Mouse (Mus musculus) liver, embryonic 15.5 days (tissue): ENCODE results near the gene Naa15. TPM values are rescaled to one million over a fixed set of nuclear protein-coding genes. Genes with fewer than 3 reads are reported as not detected.
"Not testable (repeated sequence)": the region's sequence is repeated elsewhere in the genome, so short reads cannot be mapped to it uniquely, and the experiment has no call there.

ENCODE experiments used
- ATAC-seq: fragments of 200-750 bp; cut with Nextera tagmentation; 2 replicates; pipeline ENCODE4 v1.8.0; 2017; ENCODE audit warnings: moderate number of reproducible peaks, mild to moderate bottlenecking, moderate library complexity; ENCODE audit not compliant: insufficient read depth
- H3K27ac ChIP-seq: fragments of 300-500 bp; sonication (generic); replicated peaks from 2 replicates; pipeline ENCODE4 v1.5.1; 2015; ENCODE audit warnings: mild to moderate bottlenecking, inconsistent platforms
- H3K27me3 ChIP-seq: fragments of 300-500 bp; sonication (generic); 2 replicates; pipeline ENCODE4 v1.6.1; 2015; ENCODE audit warnings: mild to moderate bottlenecking, inconsistent platforms
- H3K36me3 ChIP-seq: fragments of 300-500 bp; sonication (generic); replicated peaks from 2 replicates; pipeline ENCODE4 v1.6.1; 2015; ENCODE audit warnings: moderate library complexity, mild to moderate bottlenecking, inconsistent platforms
- H3K4me1 ChIP-seq: fragments of 300-500 bp; sonication (generic); replicated peaks from 2 replicates; pipeline ENCODE4 v1.6.1; 2015; ENCODE audit warnings: inconsistent platforms
- H3K4me2 ChIP-seq: fragments of 300-500 bp; sonication (generic); 2 replicates; pipeline ENCODE4 v1.6.1; 2015; ENCODE audit warnings: moderate library complexity, mild to moderate bottlenecking, inconsistent platforms
- H3K4me3 ChIP-seq: fragments of 300-500 bp; sonication (generic); replicated peaks from 2 replicates; pipeline ENCODE4 v1.5.1; 2015; ENCODE audit warnings: mild to moderate bottlenecking, inconsistent platforms
- H3K9ac ChIP-seq: fragments of 300-500 bp; sonication (generic); 2 replicates; pipeline ENCODE4 v1.6.1; 2015; ENCODE audit warnings: moderate library complexity, mild to moderate bottlenecking, inconsistent platforms
- H3K9me3 ChIP-seq: fragments of 300-500 bp; sonication (generic); replicated peaks from 2 replicates; pipeline ENCODE4 v1.6.1; 2016; ENCODE audit warnings: inconsistent platforms
- WGBS: fragments of 180-500 bp; shearing (Covaris S2); methylation state at CpG from one replicate; pipeline ENCODE4 v1.1.7; 2015; ENCODE audit warnings: mixed read lengths; ENCODE audit not compliant: insufficient replicate concordance; 5-methylcytosine and 5-hydroxymethylcytosine counted together
- polyA plus RNA-seq: library from polyadenylated mRNA; unstranded; fragments of >200 nt; fragmentation: Nextera tagmentation; extraction: Ambion mirVana; gene quantifications from 2 replicates; pipeline ENCODE4 v1.2.1, GENCODE M21; 2015

Naa15 gene
- polyA plus RNA-seq, 1 experiment from 2014 or later, result 22.3 TPM

DNA sequence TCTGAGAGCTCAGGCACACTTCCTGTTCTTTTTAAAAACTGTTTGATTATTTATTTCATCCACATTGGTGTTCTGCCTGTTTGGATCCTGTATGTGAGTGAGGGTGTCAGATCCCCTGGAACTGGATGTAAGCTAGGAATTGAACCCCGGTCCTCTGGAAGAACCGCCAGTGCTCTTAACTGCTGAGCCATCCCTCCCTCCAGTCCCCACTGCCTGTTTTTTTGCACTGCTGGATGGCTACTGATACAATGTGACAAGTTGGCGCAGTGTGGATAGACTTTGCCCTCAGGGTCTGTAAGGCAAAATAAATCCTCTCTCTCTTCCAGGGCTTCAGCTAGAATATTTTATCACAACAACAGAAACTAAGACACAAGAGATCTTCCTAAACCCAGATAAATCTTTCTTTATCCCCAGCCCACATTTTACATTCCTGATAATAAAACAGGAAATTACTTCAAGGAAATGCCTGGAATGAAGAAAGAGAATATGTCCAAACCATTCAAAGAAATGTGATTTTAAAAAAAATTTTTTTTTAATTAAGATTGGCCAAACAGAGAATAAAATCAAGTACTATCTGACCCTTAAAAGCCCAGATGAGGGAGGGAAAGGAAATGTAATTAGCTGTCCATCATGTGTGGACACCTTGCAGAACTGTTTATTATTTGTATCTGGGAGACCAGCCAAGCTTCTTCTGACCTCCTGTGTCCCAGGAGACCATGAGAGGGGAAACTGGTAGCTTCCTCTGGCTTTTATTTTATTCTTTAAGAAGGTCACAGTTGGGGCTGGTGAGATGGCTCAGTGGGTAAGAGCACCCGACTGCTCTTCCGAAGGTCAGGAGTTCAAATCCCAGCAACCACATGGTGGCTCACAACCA, 34.9 kb upstream of the Naa15 start:
- ATAC-seq, result no peak
- 67% methylated on average over 5 of the region's 5 CpGs for WGBS
- Histone ChIP-seq H3K27me3 (no peaks in the 10 kb centered on the region), H3K9ac (no peak overlapping the region), H3K4me1 (peaks cover 27% of the 10 kb centered on the region), H3K9me3 (no peaks in the 10 kb centered on the region), H3K4me3 (no peak overlapping the region), H3K27ac (no peak overlapping the region), H3K36me3 (no peaks in the 10 kb centered on the region), H3K4me2 (no peak overlapping the region)

DNA sequence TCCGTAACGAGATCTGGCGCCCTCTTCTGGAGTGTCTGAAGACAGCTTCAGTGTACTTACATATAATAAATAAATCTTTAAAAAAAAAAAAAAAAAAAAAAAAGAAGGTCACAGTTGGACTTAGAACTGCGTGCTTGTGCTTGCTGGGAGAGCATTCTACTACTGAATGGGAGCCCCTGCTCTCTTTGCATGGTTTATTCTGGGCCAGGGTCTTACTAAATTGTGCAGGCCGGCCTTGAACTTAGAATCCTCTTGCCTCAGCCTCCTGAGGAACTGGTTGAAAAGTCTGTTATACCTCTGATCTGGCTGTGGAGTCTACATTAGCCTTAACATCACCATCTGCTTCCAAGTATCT, 34.3 kb upstream of the Naa15 start:
- H3K27me3 ChIP-seq, result no peaks in the 10 kb centered on the region
- no peak overlapping the region for H3K4me2 ChIP-seq
- no peak overlapping the region for H3K27ac ChIP-seq
- no peak overlapping the region for H3K9ac ChIP-seq
- H3K9me3 ChIP-seq, result no peaks in the 10 kb centered on the region
- no peaks in the 10 kb centered on the region for H3K36me3 ChIP-seq
- no peak for ATAC-seq
- 45% methylated on average over 4 of the region's 5 CpGs for WGBS
- no peak overlapping the region for H3K4me3 ChIP-seq
- peaks cover 21% of the 10 kb centered on the region for H3K4me1 ChIP-seq

- no peaks in the 10 kb centered on the region for H3K27me3 ChIP-seq
- no peak overlapping the region for H3K4me3 ChIP-seq
- no peak overlapping the region for H3K9ac ChIP-seq
- H3K27ac ChIP-seq, result no peak overlapping the region
- 76% methylated on average over 12 of the region's 12 CpGs for WGBS
- ATAC-seq, result no peak
- no peak overlapping the region for H3K4me2 ChIP-seq
- H3K4me1 ChIP-seq, result peaks cover 22% of the 10 kb centered on the region
- no peaks in the 10 kb centered on the region for H3K9me3 ChIP-seq
- H3K36me3 ChIP-seq, result no peaks in the 10 kb centered on the region
These were observed 31.5 kb upstream of the Naa15 start for GRCm38 (mm10) chr3:51383409-51383808.

DNA sequence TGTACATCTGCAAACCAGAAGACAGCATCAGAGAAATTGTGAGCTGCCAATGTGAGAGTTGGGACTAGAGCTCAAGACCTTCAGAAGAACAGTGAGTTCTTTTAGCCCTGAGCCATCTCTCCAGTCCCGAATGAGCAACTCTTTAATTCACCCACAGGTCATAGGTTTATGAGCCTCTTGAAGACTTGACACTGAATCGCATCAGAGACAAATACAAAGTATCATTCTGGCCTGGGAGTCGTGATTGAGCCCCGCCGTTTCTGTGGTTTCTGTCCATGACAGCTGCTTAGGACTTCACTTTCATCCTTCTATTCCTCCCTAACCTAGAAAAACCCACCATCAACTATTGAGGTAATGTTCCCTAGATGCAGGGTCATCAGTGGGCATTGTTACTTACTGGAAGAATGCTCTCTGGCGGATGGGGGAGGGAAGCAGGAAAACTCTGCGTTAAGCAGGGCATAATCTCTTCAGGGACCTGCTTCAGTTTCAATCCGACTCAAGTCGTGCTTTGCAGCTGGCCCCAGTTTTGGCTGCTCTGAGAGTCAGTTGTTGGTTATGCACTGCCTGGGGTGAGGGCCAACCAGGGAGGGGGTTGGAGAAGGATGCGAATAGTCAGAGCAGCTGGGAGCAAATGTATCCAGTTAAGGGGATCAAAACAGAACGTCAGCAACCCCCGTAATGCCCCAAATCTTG, 28.4 kb upstream of the Naa15 start:
- no peak overlapping the region for H3K4me3 ChIP-seq
- no peaks in the 10 kb centered on the region for H3K36me3 ChIP-seq
- ATAC-seq, result no peak
- H3K9me3 ChIP-seq, result no peaks in the 10 kb centered on the region
- H3K27me3 ChIP-seq, result 0 out of 2 replicates have a peak, but pooled peaks cover 3% of the 10 kb centered on the region
- peaks cover 35% of the 10 kb centered on the region for H3K4me1 ChIP-seq
- WGBS, result 55% methylated on average over 12 of the region's 12 CpGs
- H3K27ac ChIP-seq, result no peak overlapping the region
- no peak overlapping the region for H3K9ac ChIP-seq
- H3K4me2 ChIP-seq, result no peak overlapping the region

DNA sequence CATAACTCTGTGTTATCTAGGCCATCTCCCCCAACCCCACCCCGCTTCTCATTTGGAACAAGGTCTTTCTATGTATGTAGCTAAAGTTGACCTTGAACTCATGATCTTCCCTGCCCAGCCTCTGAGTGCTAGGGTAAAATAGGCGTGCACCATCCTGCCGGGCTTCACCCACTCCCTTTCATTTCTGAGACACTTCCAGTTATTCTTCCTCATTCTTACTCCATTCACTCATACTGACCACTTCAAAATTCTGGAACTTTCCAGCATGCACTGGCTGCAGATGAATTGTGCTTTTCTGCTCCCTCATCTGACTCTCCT, 27.9 kb upstream of the Naa15 start:
- no peak for ATAC-seq
- Histone ChIP-seq H3K36me3 (no peaks in the 10 kb centered on the region), H3K9ac (no peak overlapping the region), H3K4me1 (peaks cover 35% of the 10 kb centered on the region), H3K4me2 (no peak overlapping the region), H3K9me3 (no peaks in the 10 kb centered on the region), H3K4me3 (no peak overlapping the region), H3K27me3 (0 out of 2 replicates have a peak, but pooled peaks cover 3% of the 10 kb centered on the region), H3K27ac (no peak overlapping the region)
- 64% methylated on average over 3 of the region's 3 CpGs for WGBS

DNA sequence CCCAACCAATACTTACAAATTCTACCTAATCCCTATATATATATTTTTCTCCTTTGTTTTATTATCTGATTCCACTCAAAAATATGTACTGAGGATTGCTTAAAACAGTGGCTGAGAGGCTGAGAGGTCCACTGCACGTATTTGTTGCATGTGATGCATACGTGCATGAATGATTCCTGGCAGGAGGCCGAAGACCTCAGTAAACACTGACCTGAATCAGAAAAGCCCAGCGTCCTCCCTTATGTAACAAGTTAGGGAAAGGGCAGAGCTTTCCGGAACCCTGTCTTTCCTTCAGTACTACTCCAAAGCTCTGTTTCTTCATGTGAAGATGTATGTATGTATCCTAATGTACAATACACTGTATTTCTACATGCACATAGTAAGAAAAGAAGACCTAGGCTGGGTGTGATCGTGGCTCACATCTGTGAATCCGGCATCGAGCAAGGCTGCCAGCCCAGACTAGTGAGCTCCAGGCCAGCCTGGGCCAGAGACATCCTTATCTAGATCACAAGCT, 27.0 kb upstream of the Naa15 start:
- peaks cover 35% of the 10 kb centered on the region for H3K4me1 ChIP-seq
- ATAC-seq, result no peak
- H3K36me3 ChIP-seq, result no peaks in the 10 kb centered on the region

GRCm38 (mm10) chr3:51388904-51389303, 26.0 kb upstream of the Naa15 start:
- Histone ChIP-seq H3K4me2 (peak overlapping the region; percentile 79), H3K36me3 (no peaks in the 10 kb centered on the region), H3K27me3 (0 out of 2 replicates have a peak, but pooled peaks cover 3% of the 10 kb centered on the region), H3K9ac (peak overlapping the region; percentile 53), H3K4me1 (peaks cover 35% of the 10 kb centered on the region), H3K27ac (peak overlapping the region; percentile 75), H3K4me3 (peak overlapping the region; percentile 49), H3K9me3 (no peaks in the 10 kb centered on the region)
- 2% methylated on average over 13 of the region's 13 CpGs for WGBS
- ATAC-seq, result peak; percentile 97

More for the DNA sequence above, 27.0 kb upstream of the Naa15 start:
- peak overlapping the region; percentile 13; the same call in 1 of the 2 replicates for H3K9ac ChIP-seq
- H3K27me3 ChIP-seq, result 0 out of 2 replicates have a peak, but pooled peaks cover 3% of the 10 kb centered on the region
- peak overlapping the region; percentile 46 for H3K4me2 ChIP-seq
- 0 out of 2 replicates have a peak overlapping the region, but pooled peaks have one; percentile 35 for H3K27ac ChIP-seq
- H3K9me3 ChIP-seq, result no peaks in the 10 kb centered on the region
- peak overlapping the region; percentile 16 for H3K4me3 ChIP-seq
- WGBS, result 55% methylated on average over 8 of the region's 8 CpGs

DNA sequence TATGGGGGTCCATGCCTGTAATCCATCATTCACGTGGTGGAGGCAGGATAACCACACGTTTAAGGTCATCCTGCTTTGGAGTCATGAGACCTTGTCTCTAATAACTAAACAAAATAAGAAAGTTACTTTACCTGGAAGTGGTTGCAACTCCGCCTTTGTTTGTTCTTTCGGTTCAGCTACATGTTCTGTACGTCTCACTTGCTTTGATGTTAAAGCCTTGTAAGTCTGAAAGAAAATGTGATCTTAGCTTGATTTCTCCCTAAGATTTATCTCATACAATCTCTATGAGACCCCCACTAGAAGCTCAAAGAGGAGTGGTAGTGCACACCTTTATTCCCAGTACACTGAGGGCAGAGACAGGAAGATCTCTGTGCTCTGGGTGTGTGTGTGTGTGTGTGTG, 23.9 kb upstream of the Naa15 start:
- Histone ChIP-seq H3K36me3 (no peaks in the 10 kb centered on the region), H3K9me3 (no peaks in the 10 kb centered on the region), H3K27ac (no peak overlapping the region), H3K27me3 (peaks cover 12% of the 10 kb centered on the region), H3K4me2 (no peak overlapping the region), H3K9ac (no peak overlapping the region), H3K4me3 (no peak overlapping the region), H3K4me1 (peaks cover 44% of the 10 kb centered on the region)
- 73% methylated on average over 5 of the region's 5 CpGs for WGBS
- no peak for ATAC-seq

GRCm38 (mm10) chr3:51391591-51391990, 23.4 kb upstream of the Naa15 start:
- Histone ChIP-seq H3K27ac (no peak overlapping the region), H3K9me3 (no peaks in the 10 kb centered on the region), H3K4me3 (no peak overlapping the region), H3K9ac (no peak overlapping the region), H3K27me3 (peaks cover 17% of the 10 kb centered on the region), H3K4me1 (peaks cover 48% of the 10 kb centered on the region), H3K4me2 (no peak overlapping the region), H3K36me3 (no peaks in the 10 kb centered on the region)
- ATAC-seq, result no peak
- WGBS, result 86% methylated on average over 5 of the region's 5 CpGs

- H3K27ac ChIP-seq, H3K4me3 ChIP-seq, H3K9me3 ChIP-seq, H3K36me3 ChIP-seq, H3K9ac ChIP-seq, ATAC-seq, H3K4me2 ChIP-seq: not testable (repeated sequence)
- WGBS, result 76% methylated on average over 3 of the region's 3 CpGs
- peaks cover 30% of the 10 kb centered on the region for H3K27me3 ChIP-seq
- peaks cover 39% of the 10 kb centered on the region for H3K4me1 ChIP-seq
These were observed 21.9 kb upstream of the Naa15 start for GRCm38 (mm10) chr3:51393018-51393417.

DNA sequence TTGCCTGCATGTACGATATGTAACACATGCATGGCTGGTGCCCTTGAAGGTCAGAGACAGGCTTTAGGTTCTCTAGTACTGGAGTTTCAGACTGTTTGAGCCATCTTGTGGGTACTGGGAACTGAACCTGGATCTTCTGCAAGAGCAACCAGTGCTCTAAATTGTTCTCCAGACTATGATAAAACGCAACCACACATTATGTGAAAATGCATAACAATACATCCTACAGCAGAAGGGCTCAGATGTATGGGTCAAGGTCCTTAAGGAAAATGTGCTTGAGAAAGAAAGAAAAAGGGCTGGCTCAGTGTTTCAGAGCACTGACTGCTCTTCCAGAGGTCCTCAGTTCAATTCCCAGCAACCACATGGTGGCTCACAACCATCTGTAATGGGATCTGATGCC, 21.3 kb upstream of the Naa15 start:
- Histone ChIP-seq H3K9me3 (no peaks in the 10 kb centered on the region), H3K4me3 (no peak overlapping the region), H3K27me3 (peaks cover 32% of the 10 kb centered on the region), H3K4me2 (no peak overlapping the region), H3K4me1 (peaks cover 35% of the 10 kb centered on the region), H3K27ac (no peak overlapping the region), H3K36me3 (no peaks in the 10 kb centered on the region), H3K9ac (no peak overlapping the region)
- WGBS, result 79% methylated on average over 2 of the region's 2 CpGs
- ATAC-seq, result no peak
